Mouse (Mus musculus): Measurements from ENCODE around the gene Asb10. TPM values are rescaled to one million over a fixed set of nuclear protein-coding genes. Genes with fewer than 3 reads are reported as not detected.

Asb10 gene
- not detected for total RNA-seq (2023)

GRCm38 (mm10) chr5:24540387-24541143 lies at the start of gene Asb10:
Asb10 (minus strand) TSS chr5:24540978.

GRCm38 (mm10) chr5:24586547-24587199 lies 45.9 kb upstream of the Asb10 start, which contains the start of gene Chpf2:
Chpf2 (plus strand) TSS chr5:24586741.

GRCm38 (mm10) chr5:24577183-24577929 lies 36.6 kb upstream of the Asb10 start, which contains the start of gene Abcf2:
Abcf2 (minus strand) TSS chr5:24577467.

GRCm38 (mm10) chr5:24556709-24557108 lies 15.9 kb upstream of the Asb10 start, which contains the start of gene 4931409K22Rik:
4931409K22Rik (minus strand) TSS chr5:24556809.

GRCm38 (mm10) chr5:24526889-24527230 lies 13.9 kb downstream of the Asb10 start, which contains the start of gene Gbx1:
Gbx1 (minus strand) TSS chr5:24527202.

Other genes starting within 250 kb of the Asb10 start
- 6.1 TPM for gene Kcnh2, start 189.4 kb downstream of the Asb10 start, total RNA-seq (2023)
- gene Nos3, start 176.2 kb downstream of the Asb10 start, total RNA-seq (2023), result 0.15 TPM
- not detected for gene Atg9b, start 148.8 kb downstream of the Asb10 start, total RNA-seq (2023)
- 15.5 TPM for gene Abcb8, start 147.3 kb downstream of the Asb10 start, total RNA-seq (2023)
- not detected for gene Asic3, start 127.6 kb downstream of the Asb10 start, total RNA-seq (2023)
- 29.0 TPM for gene Cdk5, start 117.4 kb downstream of the Asb10 start, total RNA-seq (2023)
- gene Slc4a2, start 117.1 kb downstream of the Asb10 start, total RNA-seq (2023), result 62.8 TPM
- gene Fastk, start 95.7 kb downstream of the Asb10 start, total RNA-seq (2023), result 109 TPM
- gene Tmub1, start 93.1 kb downstream of the Asb10 start, total RNA-seq (2023), result 32.6 TPM
- 90.2 TPM for gene Agap3, start 88.8 kb downstream of the Asb10 start, total RNA-seq (2023)
- gene Gbx1, start 13.8 kb downstream of the Asb10 start, total RNA-seq (2023), result not detected
- not detected for gene 4931409K22Rik, start 15.8 kb upstream of the Asb10 start, total RNA-seq (2023)
- 51.1 TPM for gene Abcf2, start 36.5 kb upstream of the Asb10 start, total RNA-seq (2023)
- gene Chpf2, start 45.8 kb upstream of the Asb10 start, total RNA-seq (2023), result 34.1 TPM
- 0.56 TPM for gene Smarcd3, start 83.4 kb upstream of the Asb10 start, total RNA-seq (2023)
- 91.8 TPM for gene Nub1, start 144.6 kb upstream of the Asb10 start, total RNA-seq (2023)
- not detected for gene Wdr86, start 189.7 kb upstream of the Asb10 start, total RNA-seq (2023)
- gene Crygn, start 217.0 kb upstream of the Asb10 start, total RNA-seq (2023), result not detected